Comparison of ENCODE assay signal across 11 mouse cellular contexts in the genomic region with DNA sequence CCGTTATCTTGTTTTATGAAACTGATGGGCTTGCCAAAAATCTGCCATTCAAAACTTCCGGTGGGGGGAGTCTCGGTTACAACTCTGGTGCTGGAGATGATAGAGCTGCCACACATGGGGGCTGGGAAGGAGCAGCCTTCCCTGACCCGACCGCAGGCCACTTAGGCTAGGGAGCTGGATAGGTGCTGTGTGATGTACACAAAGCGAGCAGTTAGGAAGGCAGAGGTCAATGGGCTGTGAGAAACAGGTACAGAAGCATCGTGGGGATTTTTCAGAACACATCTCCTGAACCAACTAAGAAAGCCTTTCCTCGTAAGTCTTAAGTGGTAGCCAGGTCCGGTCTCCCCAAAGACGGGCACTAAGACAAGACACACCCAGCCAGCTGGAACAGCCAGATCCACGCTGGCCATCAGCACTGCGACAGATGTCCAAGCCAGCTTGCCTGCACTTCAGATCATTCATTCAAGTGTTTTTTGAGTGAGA.
DNase-seq lines count a peak whose midpoint lies in the region; ATAC-seq lines count a peak whose summit lies in the region.
"Had no signal": no experiment of that assay in that cellular context is flagged by ENCODE, and none has a peak within 500 bp of the region (broad histone marks: within the 10 kb centered on the region; RNA-seq: fewer than 3 reads in every experiment).

No protein-coding gene starts in this region.

- no peak; the same call in 1 of the 2 replicates for ATAC-seq in hindbrain, embryonic 16.5 days
- no peak for ATAC-seq in hindbrain, embryonic 14.5 days (ENCODE audit: low FRiP score)
- ATAC-seq: liver, embryonic 12.5 days had no signal

- H3K4me1 ChIP-seq in hindbrain, embryonic 16.5 days (ENCODE audit: control insufficient read depth, insufficient read depth, low read depth, low read length), result peaks cover 21% of the 10 kb centered on the region
- peaks cover 43% of the 10 kb centered on the region for H3K4me1 ChIP-seq in hindbrain, embryonic 14.5 days (replicated peaks; ENCODE audit: control insufficient read depth, insufficient read depth, low read length)

- no peak overlapping the region for H3K4me3 ChIP-seq in hindbrain, embryonic 16.5 days (ENCODE audit: low read length)
- no peak overlapping the region for H3K4me3 ChIP-seq in hindbrain, embryonic 14.5 days (replicated peaks; ENCODE audit: low read length)
- H3K4me3 ChIP-seq: liver, embryonic 12.5 days; midbrain, embryonic 12.5 days had no signal

- no peaks in the 10 kb centered on the region for H3K9me3 ChIP-seq in hindbrain, embryonic 16.5 days (ENCODE audit: control insufficient read depth, low read length)
- no peaks in the 10 kb centered on the region for H3K9me3 ChIP-seq in hindbrain, embryonic 14.5 days (ENCODE audit: control insufficient read depth, low read length)
- H3K9me3 ChIP-seq: liver, embryonic 12.5 days; midbrain, embryonic 12.5 days had no signal

- DNase-seq in adrenal gland, postnatal 14 days, result peak; percentile 18
- DNase-seq in adrenal gland, adult (ENCODE audit: inconsistent age in 2 of 2, low spot score in 1 of 2), result no peak
- DNase-seq in hindbrain, embryonic 14.5 days (ENCODE audit: low spot score), result no peak
- peak; percentile 35 for DNase-seq in testis, postnatal 10 days (ENCODE audit: low spot score)
- no peak for DNase-seq in testis, postnatal 14 days (ENCODE audit: low spot score)
- peak; percentile 41 for DNase-seq in right cerebral cortex, postnatal 4 days
- no peak for DNase-seq in embryo, embryonic 10.5 days (ENCODE audit: low spot score)
- DNase-seq: kidney, adult 8-10 months had no signal

- peak overlapping the region; percentile 77 for H3K27ac ChIP-seq in hindbrain, embryonic 16.5 days (ENCODE audit: low read depth, low read length)
- H3K27ac ChIP-seq in hindbrain, embryonic 14.5 days, result no peak overlapping the region; the same call in 1 of the 2 replicates
- H3K27ac ChIP-seq: liver, embryonic 12.5 days; midbrain, embryonic 12.5 days had no signal

- no peaks in the 10 kb centered on the region for H3K27me3 ChIP-seq in hindbrain, embryonic 16.5 days (replicated peaks; ENCODE audit: control insufficient read depth, insufficient read depth, low read length)
- H3K27me3 ChIP-seq in hindbrain, embryonic 14.5 days (ENCODE audit: control insufficient read depth, insufficient read depth, low read length), result no peaks in the 10 kb centered on the region
- H3K27me3 ChIP-seq: liver, embryonic 12.5 days had no signal

- no peaks in the 10 kb centered on the region for H3K36me3 ChIP-seq in hindbrain, embryonic 16.5 days (ENCODE audit: control insufficient read depth, insufficient read depth, low read length)
- no peaks in the 10 kb centered on the region for H3K36me3 ChIP-seq in hindbrain, embryonic 14.5 days (replicated peaks; ENCODE audit: control insufficient read depth, insufficient read depth)
- H3K36me3 ChIP-seq: liver, embryonic 12.5 days; midbrain, embryonic 12.5 days had no signal

- peak overlapping the region; percentile 3; the same call in 1 of the 2 replicates for H3K4me2 ChIP-seq in hindbrain, embryonic 16.5 days (ENCODE audit: low read length)
- H3K4me2 ChIP-seq in hindbrain, embryonic 14.5 days (replicated peaks), result no peak overlapping the region
- H3K4me2 ChIP-seq: liver, embryonic 12.5 days; midbrain, embryonic 12.5 days had no signal

- WGBS in hindbrain, embryonic 16.5 days, result 64% methylated on average over 12 of the region's 12 CpGs
- 78% methylated on average over 12 of the region's 12 CpGs for WGBS in hindbrain, embryonic 14.5 days

- H3K9ac ChIP-seq in hindbrain, embryonic 16.5 days (ENCODE audit: low read depth, low read length), result no peak overlapping the region; the same call in 1 of the 2 replicates
- no peak overlapping the region for H3K9ac ChIP-seq in hindbrain, embryonic 14.5 days
- H3K9ac ChIP-seq: liver, embryonic 12.5 days; midbrain, embryonic 12.5 days had no signal

Comparison
In these comparisons a context has a peak if more than half of its experiments do, and no peak if none do; other contexts are left out.
1. DNase-seq: peak in adrenal gland, postnatal 14 days (single experiment), testis, postnatal 10 days (single experiment) and right cerebral cortex, postnatal 4 days (single experiment); none in adrenal gland, adult (0 of 2), hindbrain, embryonic 14.5 days (single experiment), testis, postnatal 14 days (single experiment) and embryo, embryonic 10.5 days (single experiment).